Mouse (Mus musculus): ENCODE data around the gene Espn. TPM values are rescaled to one million over a fixed set of nuclear protein-coding genes. Genes with fewer than 3 reads are reported as not detected.

The Espn gene
- polyA plus RNA-seq, 2 experiments = 1.7 TPM

DNA sequence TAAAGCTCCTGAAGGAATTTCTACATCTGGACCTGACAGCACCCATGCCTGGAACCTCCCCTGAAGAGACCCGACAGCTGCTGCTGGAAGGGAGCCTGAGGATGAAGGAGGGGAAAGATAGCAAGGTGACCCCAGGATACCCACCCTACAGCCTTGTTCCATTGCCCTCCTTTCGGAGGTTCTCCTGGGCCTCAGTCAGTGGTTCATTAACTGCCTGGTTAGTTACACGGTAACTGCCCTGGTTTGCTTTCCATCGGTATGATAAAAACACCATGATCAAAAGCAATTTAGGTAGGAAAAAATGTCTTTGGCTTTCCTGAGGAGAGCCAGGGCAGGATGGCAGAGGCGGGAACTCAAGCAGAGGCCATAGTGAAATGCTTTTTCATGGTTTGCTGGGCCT lies 43.5 kb downstream of the Espn start:
- Histone ChIP-seq H3K4me2 (replicated peaks; ENCODE audit: low read depth, low read length, severe bottlenecking) (no peak overlapping the region), H3K4me3 (replicated peaks; ENCODE audit: low read length) (no peak overlapping the region), H3K9ac (ENCODE audit: low read depth, low read length, severe bottlenecking) (no peak overlapping the region), H3K9me3 (ENCODE audit: control insufficient read depth, low read length) (no peaks in the 10 kb centered on the region), H3K27ac (replicated peaks; ENCODE audit: low read depth, low read length) (no peak overlapping the region), H3K27me3 (ENCODE audit: control insufficient read depth, insufficient read depth, low read length) (no peaks in the 10 kb centered on the region), H3K36me3 (ENCODE audit: control insufficient read depth, insufficient read depth, low read length) (peaks cover 80% of the 10 kb centered on the region), H3K4me1 (ENCODE audit: control insufficient read depth, insufficient read depth, low read length) (peaks cover 16% of the 10 kb centered on the region)
- WGBS = 77% methylated on average over 5 of the region's 5 CpGs
- ATAC-seq (ENCODE audit: low FRiP score, low read depth) (no peak), DNase-seq (ENCODE audit: low spot score) (no peak)
- no peak for TF ChIP-seq POLR2A (IDR thresholded peaks at IDR 0.05; ENCODE audit: borderline replicate concordance, extremely low read depth, insufficient read depth, insufficient read length)

GRCm38 (mm10) chr4:152107971-152108509 lies 44.1 kb downstream of the Espn start:
- DNase-seq (ENCODE audit: low spot score) (peak; percentile 87), ATAC-seq (ENCODE audit: low FRiP score, low read depth) (peak; percentile 90)
- H3K9me3 ChIP-seq (ENCODE audit: control insufficient read depth, low read length) = no peaks in the 10 kb centered on the region
- WGBS = 12% methylated on average over 29 of the region's 30 CpGs
- no peak overlapping the region for H3K9ac ChIP-seq (ENCODE audit: low read depth, low read length, severe bottlenecking)
- TF ChIP-seq POLR2A (IDR thresholded peaks at IDR 0.05; ENCODE audit: borderline replicate concordance, extremely low read depth, insufficient read depth, insufficient read length) = no peak
- H3K4me2 ChIP-seq (replicated peaks; ENCODE audit: low read depth, low read length, severe bottlenecking) = peak overlapping the region; percentile 63
- peak overlapping the region; percentile 65; the same call in 1 of the 2 replicates for H3K27ac ChIP-seq (replicated peaks; ENCODE audit: low read depth, low read length)
- no peaks in the 10 kb centered on the region for H3K27me3 ChIP-seq (ENCODE audit: control insufficient read depth, insufficient read depth, low read length)
- H3K4me1 ChIP-seq (ENCODE audit: control insufficient read depth, insufficient read depth, low read length) = peaks cover 16% of the 10 kb centered on the region
- H3K36me3 ChIP-seq (ENCODE audit: control insufficient read depth, insufficient read depth, low read length) = peaks cover 79% of the 10 kb centered on the region
- peak overlapping the region; percentile 35 for H3K4me3 ChIP-seq (replicated peaks; ENCODE audit: low read length)

- peak; percentile 76 for DNase-seq (ENCODE audit: low spot score)
- peak overlapping the region; percentile 35 for H3K4me3 ChIP-seq (replicated peaks; ENCODE audit: low read length)
Observed at GRCm38 (mm10) chr4:152107493-152107892, 44.7 kb downstream of the Espn start.

GRCm38 (mm10) chr4:152106746-152107145 lies 45.4 kb downstream of the Espn start:
- ATAC-seq (ENCODE audit: low FRiP score, low read depth) (no peak), DNase-seq (ENCODE audit: low spot score) (no peak)
- 54% methylated on average over 9 of the region's 9 CpGs for WGBS
- no peak overlapping the region for H3K4me3 ChIP-seq (replicated peaks; ENCODE audit: low read length)
- no peak overlapping the region for H3K27ac ChIP-seq (replicated peaks; ENCODE audit: low read depth, low read length)
- H3K4me2 ChIP-seq (replicated peaks; ENCODE audit: low read depth, low read length, severe bottlenecking) = no peak overlapping the region
- no peaks in the 10 kb centered on the region for H3K27me3 ChIP-seq (ENCODE audit: control insufficient read depth, insufficient read depth, low read length)
- H3K36me3 ChIP-seq (ENCODE audit: control insufficient read depth, insufficient read depth, low read length) = peaks cover 73% of the 10 kb centered on the region
- TF ChIP-seq POLR2A (IDR thresholded peaks at IDR 0.05; ENCODE audit: borderline replicate concordance, extremely low read depth, insufficient read depth, insufficient read length) = no peak
- no peak overlapping the region for H3K9ac ChIP-seq (ENCODE audit: low read depth, low read length, severe bottlenecking)
- no peaks in the 10 kb centered on the region for H3K9me3 ChIP-seq (ENCODE audit: control insufficient read depth, low read length)
- peaks cover 16% of the 10 kb centered on the region for H3K4me1 ChIP-seq (ENCODE audit: control insufficient read depth, insufficient read depth, low read length)

More at GRCm38 (mm10) chr4:152107493-152107892, 44.7 kb downstream of the Espn start:
- ATAC-seq (ENCODE audit: low FRiP score, low read depth) = peak; percentile 82
- no peak for TF ChIP-seq POLR2A (IDR thresholded peaks at IDR 0.05; ENCODE audit: borderline replicate concordance, extremely low read depth, insufficient read depth, insufficient read length)
- WGBS = 6% methylated on average over 23 of the region's 24 CpGs
- Histone ChIP-seq H3K9ac (ENCODE audit: low read depth, low read length, severe bottlenecking) (no peak overlapping the region), H3K36me3 (ENCODE audit: control insufficient read depth, insufficient read depth, low read length) (peaks cover 74% of the 10 kb centered on the region), H3K27ac (replicated peaks; ENCODE audit: low read depth, low read length) (peak overlapping the region; percentile 65; the same call in 1 of the 2 replicates), H3K27me3 (ENCODE audit: control insufficient read depth, insufficient read depth, low read length) (no peaks in the 10 kb centered on the region), H3K4me1 (ENCODE audit: control insufficient read depth, insufficient read depth, low read length) (peaks cover 16% of the 10 kb centered on the region), H3K9me3 (ENCODE audit: control insufficient read depth, low read length) (no peaks in the 10 kb centered on the region), H3K4me2 (replicated peaks; ENCODE audit: low read depth, low read length, severe bottlenecking) (peak overlapping the region; percentile 63)

DNA sequence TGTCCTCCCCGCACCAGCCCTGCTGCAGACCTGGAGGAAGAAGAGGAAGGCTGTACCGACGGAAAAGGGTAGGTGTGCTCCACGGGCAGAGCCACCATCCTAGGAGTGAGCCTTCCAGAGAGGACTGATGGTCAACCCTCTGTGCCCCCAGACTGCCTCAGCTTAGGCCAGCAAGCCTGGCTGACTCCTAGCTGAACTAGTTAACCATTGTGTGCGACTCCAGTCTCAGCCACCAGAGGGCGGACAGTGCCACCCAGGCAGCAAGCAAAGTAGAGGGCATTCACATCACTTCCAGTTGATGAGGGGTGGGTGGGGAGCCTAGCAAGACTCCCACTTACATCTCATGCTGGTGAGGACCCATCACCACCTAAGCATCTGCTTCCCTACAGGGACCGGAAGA lies 49.1 kb downstream of the Espn start:
- Histone ChIP-seq H3K27me3 (ENCODE audit: control insufficient read depth, insufficient read depth, low read length) (no peaks in the 10 kb centered on the region), H3K36me3 (ENCODE audit: control insufficient read depth, insufficient read depth, low read length) (peaks cover 41% of the 10 kb centered on the region)

More for the DNA sequence above, 49.1 kb downstream of the Espn start:
- no peak overlapping the region for H3K4me2 ChIP-seq (replicated peaks; ENCODE audit: low read depth, low read length, severe bottlenecking)
- no peak overlapping the region for H3K9ac ChIP-seq (ENCODE audit: low read depth, low read length, severe bottlenecking)
- peaks cover 15% of the 10 kb centered on the region for H3K4me1 ChIP-seq (ENCODE audit: control insufficient read depth, insufficient read depth, low read length)
- DNase-seq (ENCODE audit: low spot score) (peak; percentile 46), ATAC-seq (ENCODE audit: low FRiP score, low read depth) (no peak)
- no peak overlapping the region for H3K4me3 ChIP-seq (replicated peaks; ENCODE audit: low read length)
- no peak overlapping the region for H3K27ac ChIP-seq (replicated peaks; ENCODE audit: low read depth, low read length)
- 45% methylated on average over 7 of the region's 7 CpGs for WGBS
- no peaks in the 10 kb centered on the region for H3K9me3 ChIP-seq (ENCODE audit: control insufficient read depth, low read length)
- TF ChIP-seq POLR2A (IDR thresholded peaks at IDR 0.05; ENCODE audit: borderline replicate concordance, extremely low read depth, insufficient read depth, insufficient read length) = no peak

Measured in limb, embryonic 14.5 days (tissue).